Mouse (Mus musculus) lung, adult 2 months (tissue): ENCODE results near the gene Mecom.

ENCODE experiments used
- CTCF ChIP-seq: fragments of 200-500 bp; IDR thresholded peaks from 2 replicates; pipeline ENCODE4 v1.5.1; 2011; ENCODE audit warnings: mild to moderate bottlenecking, low read length, control low read depth; ENCODE audit not compliant: insufficient read depth
- POLR2A ChIP-seq: fragments of 200-500 bp; IDR thresholded peaks from 2 replicates; pipeline ENCODE4 v1.6.1; 2011; ENCODE audit warnings: low read depth, mild to moderate bottlenecking, control low read depth, low read length, borderline replicate concordance; ENCODE audit errors: extremely low read depth

DNA sequence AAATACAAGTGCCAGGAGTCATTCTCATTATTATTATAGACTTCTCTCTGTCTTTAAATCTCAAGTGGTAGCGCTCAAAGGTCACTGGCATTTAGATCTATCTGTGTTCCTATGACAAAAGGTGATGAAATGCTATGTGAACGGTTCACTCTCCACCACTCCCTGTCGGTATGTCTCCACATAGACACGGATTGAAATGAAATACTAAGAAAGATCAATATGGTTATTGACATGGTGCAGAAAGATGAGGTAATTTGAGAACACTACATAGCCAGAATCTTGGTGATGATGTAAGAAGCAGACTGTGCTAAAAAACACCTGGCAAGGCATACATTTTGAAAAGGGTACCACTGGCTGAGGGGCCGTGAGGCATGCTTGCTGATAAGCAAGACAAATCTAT, 294.1 kb downstream of the Mecom start:
- TF ChIP-seq POLR2A, result no peak
- no peak for TF ChIP-seq CTCF
